Mouse (Mus musculus) 3134 (cell line): Measurements from ENCODE around the gene Tm6sf1.

ENCODE experiments used
- DNase-seq: peaks from one replicate; pipeline ENCODE4 v3.0.0-alpha.2; 2011; ENCODE audit warnings: low spot score; ENCODE audit not compliant: insufficient read length; ENCODE audit errors: extremely low read depth

The Tm6sf1 gene

GRCm38 (mm10) chr7:81880797-81881196 lies 22.0 kb downstream of the Tm6sf1 start:
- DNase-seq, result no peak

- no peak for DNase-seq
These were observed 22.8 kb downstream of the Tm6sf1 start for GRCm38 (mm10) chr7:81881600-81881999.

- DNase-seq, result no peak
These were observed 26.3 kb downstream of the Tm6sf1 start for GRCm38 (mm10) chr7:81885128-81885527.

GRCm38 (mm10) chr7:81899361-81899760 lies 40.6 kb downstream of the Tm6sf1 start:
- DNase-seq, result no peak

GRCm38 (mm10) chr7:81904094-81904493 lies 45.3 kb downstream of the Tm6sf1 start:
- no peak for DNase-seq

GRCm38 (mm10) chr7:81904926-81905325 lies 46.1 kb downstream of the Tm6sf1 start:
- no peak for DNase-seq

- DNase-seq, result no peak
These were observed 59.5 kb downstream of the Tm6sf1 start for GRCm38 (mm10) chr7:81918316-81918715.

GRCm38 (mm10) chr7:81920314-81920713 lies 61.5 kb downstream of the Tm6sf1 start:
- no peak for DNase-seq

- DNase-seq, result no peak
These were observed 62.7 kb downstream of the Tm6sf1 start for GRCm38 (mm10) chr7:81921379-81921952.

- DNase-seq, result no peak
These were observed 70.2 kb downstream of the Tm6sf1 start for GRCm38 (mm10) chr7:81928998-81929397.

GRCm38 (mm10) chr7:81932521-81933045 lies 73.8 kb downstream of the Tm6sf1 start:
- peak; percentile 14 for DNase-seq

- DNase-seq, result no peak
These were observed 74.3 kb downstream of the Tm6sf1 start for GRCm38 (mm10) chr7:81933061-81933600.

- peak; percentile 69 for DNase-seq
These were observed 74.9 kb downstream of the Tm6sf1 start for GRCm38 (mm10) chr7:81933601-81934266.
